In the genomic region with DNA sequence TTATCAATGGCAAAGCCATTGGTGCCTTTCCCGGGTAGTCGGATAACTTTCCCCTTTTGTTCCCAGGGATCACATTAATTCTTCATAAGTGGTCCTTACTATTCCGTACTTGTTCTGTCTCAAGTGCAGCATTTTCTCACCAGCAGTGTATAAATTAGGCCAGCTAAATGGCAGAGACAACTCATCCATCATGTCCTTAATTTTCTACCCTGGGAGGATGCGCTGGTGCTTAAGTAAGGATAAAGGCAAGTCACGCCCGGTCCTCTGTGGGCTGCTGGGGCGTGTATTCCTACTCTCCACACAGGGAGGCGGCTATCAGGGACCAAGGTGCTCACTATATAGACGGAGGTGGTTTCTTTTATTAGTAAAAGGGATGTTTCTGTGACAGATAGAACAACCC, we compare ENCODE assay signal across 21 mouse cellular contexts.
DNase-seq lines count a peak whose midpoint lies in the region; ATAC-seq lines count a peak whose summit lies in the region.
"Had no signal": no experiment of that assay in that cellular context is flagged by ENCODE, and none has a peak within 500 bp of the region (broad histone marks: within the 10 kb centered on the region; RNA-seq: fewer than 3 reads in every experiment).

No protein-coding gene starts in this region.

- DNase-seq in embryo, embryonic 10.5 days (ENCODE audit: low spot score), result peak; percentile 51
- DNase-seq in mesoderm, embryonic 11.5 days (ENCODE audit: low read depth, low spot score), result peak; percentile 35
- peak; percentile 35 for DNase-seq in neural tube, embryonic 11.5 days (ENCODE audit: low spot score)
- no peak for DNase-seq in retina, postnatal 1 day
- no peak for DNase-seq in urinary bladder, postnatal 4 days (ENCODE audit: low spot score in 2 of 2)
- DNase-seq: adrenal gland, adult 8-10 months; cerebellum, adult 9-11 months; gastrocnemius, postnatal 25 days; lung, adult 18-20 months; lung, postnatal 4 days; right cerebral cortex, postnatal 25 days; thymus, adult 18-20 months had no signal

- H3K27me3 ChIP-seq in forebrain, embryonic 12.5 days, result peaks cover 6% of the 10 kb centered on the region; the same call in 1 of the 2 replicates
- H3K27me3 ChIP-seq in forebrain, embryonic 15.5 days, result no peaks in the 10 kb centered on the region
- H3K27me3 ChIP-seq in neural tube, embryonic 11.5 days (ENCODE audit: control insufficient read depth, insufficient read depth, low read length), result no peaks in the 10 kb centered on the region
- H3K27me3 ChIP-seq: Patski; stomach, embryonic 15.5 days had no signal

- H3K4me3 ChIP-seq in forebrain, embryonic 12.5 days (replicated peaks), result no peak overlapping the region
- H3K4me3 ChIP-seq in forebrain, embryonic 15.5 days, result no peak overlapping the region
- H3K4me3 ChIP-seq in neural tube, embryonic 11.5 days (ENCODE audit: low read depth, low read length), result no peak overlapping the region
- H3K4me3 ChIP-seq: forebrain, embryonic 10.5 days; kidney, embryonic 15.5 days; stomach, embryonic 15.5 days had no signal

- 23% methylated on average over 9 of the region's 9 CpGs for WGBS in forebrain, embryonic 12.5 days
- WGBS in forebrain, embryonic 15.5 days, result 15% methylated on average over 9 of the region's 9 CpGs
- WGBS in neural tube, embryonic 11.5 days, result 13% methylated on average over 9 of the region's 9 CpGs

- peaks cover 28% of the 10 kb centered on the region for H3K4me1 ChIP-seq in forebrain, embryonic 12.5 days
- H3K4me1 ChIP-seq in forebrain, embryonic 15.5 days, result peaks cover 17% of the 10 kb centered on the region
- H3K4me1 ChIP-seq in neural tube, embryonic 11.5 days (ENCODE audit: control insufficient read depth, insufficient read depth, low read length), result peaks cover 4% of the 10 kb centered on the region; the same call in 1 of the 2 replicates
- H3K4me1 ChIP-seq: kidney, embryonic 15.5 days; stomach, embryonic 15.5 days had no signal

- ATAC-seq in forebrain, embryonic 12.5 days (ENCODE audit: low FRiP score), result peak; percentile 48; the same call in 1 of the 2 replicates
- ATAC-seq in forebrain, embryonic 15.5 days (replicated peaks), result no peak
- peak; percentile 55; the same call in 1 of the 2 replicates for ATAC-seq in neural tube, embryonic 11.5 days (ENCODE audit: insufficient read depth, low FRiP score, low TSS enrichment)
- ATAC-seq in granulocyte monocyte progenitor cell, adult 5-6 weeks (replicated peaks; ENCODE audit: poor library complexity, severe bottlenecking), result no peak
- ATAC-seq: intestine, postnatal 0 days; Patski had no signal

- H3K36me3 ChIP-seq in forebrain, embryonic 12.5 days (replicated peaks), result no peaks in the 10 kb centered on the region
- H3K36me3 ChIP-seq in forebrain, embryonic 15.5 days, result no peaks in the 10 kb centered on the region
- no peaks in the 10 kb centered on the region for H3K36me3 ChIP-seq in neural tube, embryonic 11.5 days (ENCODE audit: control insufficient read depth, insufficient read depth, low read length)
- H3K36me3 ChIP-seq: forebrain, embryonic 10.5 days; kidney, embryonic 15.5 days; stomach, embryonic 15.5 days had no signal

- no peak overlapping the region for H3K27ac ChIP-seq in forebrain, embryonic 12.5 days
- H3K27ac ChIP-seq in forebrain, embryonic 15.5 days (replicated peaks), result no peak overlapping the region
- no peak overlapping the region for H3K27ac ChIP-seq in neural tube, embryonic 11.5 days (ENCODE audit: low read depth, low read length)
- H3K27ac ChIP-seq: kidney, embryonic 15.5 days; stomach, embryonic 15.5 days had no signal

- no peaks in the 10 kb centered on the region for H3K9me3 ChIP-seq in forebrain, embryonic 12.5 days
- no peaks in the 10 kb centered on the region for H3K9me3 ChIP-seq in forebrain, embryonic 15.5 days
- H3K9me3 ChIP-seq in neural tube, embryonic 11.5 days (ENCODE audit: control insufficient read depth, low read length), result no peaks in the 10 kb centered on the region
- H3K9me3 ChIP-seq: forebrain, embryonic 10.5 days; kidney, embryonic 15.5 days; stomach, embryonic 15.5 days had no signal

- H3K9ac ChIP-seq in forebrain, embryonic 12.5 days, result no peak overlapping the region
- no peak overlapping the region for H3K9ac ChIP-seq in forebrain, embryonic 15.5 days (replicated peaks)
- no peak overlapping the region for H3K9ac ChIP-seq in neural tube, embryonic 11.5 days (ENCODE audit: low read length)
- H3K9ac ChIP-seq: kidney, embryonic 15.5 days; stomach, embryonic 15.5 days had no signal

- H3K4me2 ChIP-seq in forebrain, embryonic 12.5 days, result peak overlapping the region; percentile 27
- H3K4me2 ChIP-seq in forebrain, embryonic 15.5 days (replicated peaks), result no peak overlapping the region
- H3K4me2 ChIP-seq in neural tube, embryonic 11.5 days (ENCODE audit: low read depth), result no peak overlapping the region
- H3K4me2 ChIP-seq: kidney, embryonic 15.5 days; liver, embryonic 11.5 days; stomach, embryonic 15.5 days had no signal

Comparison
In these comparisons a context has a peak if more than half of its experiments do, and no peak if none do; other contexts are left out.
1. ATAC-seq: peak in forebrain, embryonic 12.5 days (single experiment) and neural tube, embryonic 11.5 days (single experiment); none in forebrain, embryonic 15.5 days (single experiment) and granulocyte monocyte progenitor cell, adult 5-6 weeks (single experiment).
2. DNase-seq: peak in embryo, embryonic 10.5 days (single experiment), mesoderm, embryonic 11.5 days (single experiment) and neural tube, embryonic 11.5 days (single experiment); none in retina, postnatal 1 day (single experiment) and urinary bladder, postnatal 4 days (0 of 2).